Mouse (Mus musculus): ENCODE measurements around the gene Lmnb2. TPM values are rescaled to one million over a fixed set of nuclear protein-coding genes. Genes with fewer than 3 reads are reported as not detected.
A peak's percentile ranks its signal among the peaks of the same experiment; 100 is the strongest.

Lmnb2 gene
- total and polyA plus RNA-seq, 3 experiments = 3.0 to 10.2 (median 4.8) TPM

- peaks cover 34% of the 10 kb centered on the region for H3K4me1 ChIP-seq (ENCODE audit: insufficient read depth, low read depth, low read length)
- H3K9me3 ChIP-seq (replicated peaks) = peaks cover 5% of the 10 kb centered on the region; the same call in 1 of the 2 replicates
- DNase-seq (ENCODE audit: low spot score) = no peak
- no peak for TF ChIP-seq GATA2 (IDR thresholded peaks at IDR 0.05; ENCODE audit: borderline replicate concordance, low read depth, low read length)
- no peak for TF ChIP-seq GATA1 (IDR thresholded peaks at IDR 0.05; ENCODE audit: borderline replicate concordance, low read length)
- no peak for TF ChIP-seq CTCF (IDR thresholded peaks at IDR 0.05; ENCODE audit: low read depth, low read length)
- no peak for TF ChIP-seq POLR2AphosphoS5 (IDR thresholded peaks at IDR 0.05; ENCODE audit: insufficient replicate concordance, low read depth, low read length)
- TF ChIP-seq TAL1 (conservative IDR thresholded peaks at IDR 0.05; ENCODE audit: low read depth, low read length) = no peak
- peaks cover 25% of the 10 kb centered on the region; the same call in 1 of the 2 replicates for H3K27me3 ChIP-seq (ENCODE audit: insufficient read depth, low read length)
- ATAC-seq (ENCODE audit: extremely low read depth, insufficient number of reproducible peaks, low FRiP score, poor library complexity, severe bottlenecking) = no peak
- H3K36me3 ChIP-seq (replicated peaks) = peaks cover 40% of the 10 kb centered on the region
- no peak overlapping the region for H3K4me3 ChIP-seq (ENCODE audit: low read depth, low read length)
These were observed 22.3 kb downstream of the Lmnb2 start for GRCm38 (mm10) chr10:80895697-80896096.

GRCm38 (mm10) chr10:80895100-80895499, 22.9 kb downstream of the Lmnb2 start:
- peaks cover 39% of the 10 kb centered on the region for H3K36me3 ChIP-seq (replicated peaks)
- peaks cover 5% of the 10 kb centered on the region; the same call in 1 of the 2 replicates for H3K9me3 ChIP-seq (replicated peaks)
- TF ChIP-seq GATA2 (IDR thresholded peaks at IDR 0.05; ENCODE audit: borderline replicate concordance, low read depth, low read length) (no peak), GATA1 (IDR thresholded peaks at IDR 0.05; ENCODE audit: borderline replicate concordance, low read length) (no peak), POLR2AphosphoS5 (IDR thresholded peaks at IDR 0.05; ENCODE audit: insufficient replicate concordance, low read depth, low read length) (peak; percentile 24; the same call in 1 of the 2 replicates)
- no peak overlapping the region for H3K4me3 ChIP-seq (ENCODE audit: low read depth, low read length)
- DNase-seq (ENCODE audit: low spot score) (no peak), ATAC-seq (ENCODE audit: extremely low read depth, insufficient number of reproducible peaks, low FRiP score, poor library complexity, severe bottlenecking) (no peak)
- H3K27me3 ChIP-seq (ENCODE audit: insufficient read depth, low read length) = peaks cover 29% of the 10 kb centered on the region
- H3K4me1 ChIP-seq (ENCODE audit: insufficient read depth, low read depth, low read length) = peaks cover 33% of the 10 kb centered on the region

DNA sequence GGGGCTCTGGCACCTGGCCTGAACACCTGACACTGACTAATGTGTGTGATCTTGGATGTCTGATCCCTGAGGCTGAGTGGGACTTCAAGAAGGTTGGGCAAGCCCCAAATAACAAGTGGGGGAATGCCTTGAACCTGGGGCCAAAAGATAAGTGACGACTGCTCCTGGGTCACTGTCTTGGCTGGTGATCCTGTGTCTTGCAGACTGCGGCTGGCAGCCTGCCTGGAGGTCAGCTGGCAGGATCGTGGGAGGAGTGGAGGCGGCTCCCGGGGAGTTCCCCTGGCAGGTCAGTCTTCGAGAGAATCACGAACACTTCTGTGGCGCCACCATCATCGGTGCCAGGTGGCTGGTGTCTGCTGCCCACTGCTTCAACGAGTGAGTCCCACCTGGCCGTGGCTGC, 30.9 kb downstream of the Lmnb2 start:
- no peak for TF ChIP-seq GATA2 (IDR thresholded peaks at IDR 0.05; ENCODE audit: borderline replicate concordance, low read depth, low read length)
- no peak for TF ChIP-seq CTCF (IDR thresholded peaks at IDR 0.05; ENCODE audit: low read depth, low read length)
- no peak for TF ChIP-seq POLR2AphosphoS5 (IDR thresholded peaks at IDR 0.05; ENCODE audit: insufficient replicate concordance, low read depth, low read length)
- TF ChIP-seq GATA1 (IDR thresholded peaks at IDR 0.05; ENCODE audit: borderline replicate concordance, low read length) = no peak
- no peak for TF ChIP-seq TAL1 (conservative IDR thresholded peaks at IDR 0.05; ENCODE audit: low read depth, low read length)
- no peak for DNase-seq (ENCODE audit: low spot score)
- H3K9me3 ChIP-seq (replicated peaks) = peaks cover 3% of the 10 kb centered on the region; the same call in 1 of the 2 replicates
- ATAC-seq (ENCODE audit: extremely low read depth, insufficient number of reproducible peaks, low FRiP score, poor library complexity, severe bottlenecking) = no peak
- H3K4me3 ChIP-seq (ENCODE audit: low read depth, low read length) = no peak overlapping the region
- no peaks in the 10 kb centered on the region for H3K36me3 ChIP-seq (replicated peaks)
- peaks cover 65% of the 10 kb centered on the region for H3K27me3 ChIP-seq (ENCODE audit: insufficient read depth, low read length)
- peaks cover 8% of the 10 kb centered on the region for H3K4me1 ChIP-seq (ENCODE audit: insufficient read depth, low read depth, low read length)

DNA sequence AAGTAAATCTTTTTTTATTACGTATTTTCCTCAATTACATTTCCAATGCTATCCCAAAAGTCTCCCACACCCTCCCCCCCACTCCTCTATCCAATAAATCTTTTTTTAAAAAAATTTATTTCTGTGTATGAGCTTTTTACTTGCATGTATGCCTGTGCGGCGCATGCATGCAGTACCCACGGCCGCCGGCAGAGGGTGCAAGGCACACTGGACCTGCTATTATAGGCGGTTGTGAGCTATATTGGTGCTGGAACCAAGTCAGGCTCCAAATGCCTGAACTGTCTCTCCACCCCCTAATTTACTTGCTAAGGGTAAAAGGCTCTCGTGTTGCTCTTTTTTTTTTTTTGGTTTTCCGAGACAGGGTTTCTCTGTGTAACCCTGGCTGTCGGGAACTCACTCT, 36.7 kb downstream of the Lmnb2 start:
- peaks cover 34% of the 10 kb centered on the region for H3K4me1 ChIP-seq (ENCODE audit: insufficient read depth, low read depth, low read length)
- H3K9me3 ChIP-seq (replicated peaks) = no peaks in the 10 kb centered on the region
- ATAC-seq (ENCODE audit: extremely low read depth, insufficient number of reproducible peaks, low FRiP score, poor library complexity, severe bottlenecking) (no peak), DNase-seq (ENCODE audit: low spot score) (no peak)
- peaks cover 49% of the 10 kb centered on the region for H3K27me3 ChIP-seq (ENCODE audit: insufficient read depth, low read length)
- H3K36me3 ChIP-seq (replicated peaks) = no peaks in the 10 kb centered on the region
- TF ChIP-seq TAL1 (conservative IDR thresholded peaks at IDR 0.05; ENCODE audit: low read depth, low read length) (no peak), CTCF (IDR thresholded peaks at IDR 0.05; ENCODE audit: low read depth, low read length) (peak; percentile 88)
- H3K4me3 ChIP-seq (ENCODE audit: low read depth, low read length) = no peak overlapping the region

DNA sequence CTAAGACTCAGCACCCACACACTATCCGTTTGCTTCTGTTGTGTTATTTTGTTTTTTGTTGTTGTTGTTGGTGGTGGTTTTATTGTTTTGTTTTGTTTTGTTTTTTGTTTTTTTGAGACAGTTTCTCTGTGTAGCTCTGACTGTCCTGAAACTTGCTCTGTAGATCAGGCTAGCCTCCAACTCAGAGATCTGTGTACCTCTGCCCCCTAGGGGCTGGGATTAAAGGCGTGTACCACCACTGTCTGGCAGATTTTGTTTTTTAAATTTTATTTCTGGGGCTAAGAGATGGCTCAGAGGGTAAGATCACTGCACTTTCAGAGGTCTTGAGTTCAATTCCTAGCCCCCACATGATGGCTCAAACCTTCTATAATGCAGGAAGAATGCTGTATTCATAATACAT, 37.1 kb downstream of the Lmnb2 start:
- ATAC-seq (ENCODE audit: extremely low read depth, insufficient number of reproducible peaks, low FRiP score, poor library complexity, severe bottlenecking) (no peak), DNase-seq (ENCODE audit: low spot score) (no peak)
- Histone ChIP-seq H3K4me1 (ENCODE audit: insufficient read depth, low read depth, low read length) (peaks cover 38% of the 10 kb centered on the region), H3K4me3 (ENCODE audit: low read depth, low read length) (no peak overlapping the region), H3K27me3 (ENCODE audit: insufficient read depth, low read length) (peaks cover 45% of the 10 kb centered on the region), H3K36me3 (replicated peaks) (no peaks in the 10 kb centered on the region), H3K9me3 (replicated peaks) (no peaks in the 10 kb centered on the region)
- no peak for TF ChIP-seq CTCF (IDR thresholded peaks at IDR 0.05; ENCODE audit: low read depth, low read length)
- TF ChIP-seq GATA2 (IDR thresholded peaks at IDR 0.05; ENCODE audit: borderline replicate concordance, low read depth, low read length) = no peak
- no peak for TF ChIP-seq TAL1 (conservative IDR thresholded peaks at IDR 0.05; ENCODE audit: low read depth, low read length)
- TF ChIP-seq GATA1 (IDR thresholded peaks at IDR 0.05; ENCODE audit: borderline replicate concordance, low read length) = no peak
- no peak for TF ChIP-seq POLR2AphosphoS5 (IDR thresholded peaks at IDR 0.05; ENCODE audit: insufficient replicate concordance, low read depth, low read length)

GRCm38 (mm10) chr10:80880131-80880641, 37.9 kb downstream of the Lmnb2 start:
- peak; percentile 71 for DNase-seq (ENCODE audit: low spot score)
- H3K4me1 ChIP-seq (ENCODE audit: insufficient read depth, low read depth, low read length) = peaks cover 38% of the 10 kb centered on the region

GRCm38 (mm10) chr10:80876594-80876993, 41.5 kb downstream of the Lmnb2 start:
- H3K36me3 ChIP-seq (replicated peaks) = no peaks in the 10 kb centered on the region
- DNase-seq (ENCODE audit: low spot score) (no peak), ATAC-seq (ENCODE audit: extremely low read depth, insufficient number of reproducible peaks, low FRiP score, poor library complexity, severe bottlenecking) (no peak)
- H3K4me1 ChIP-seq (ENCODE audit: insufficient read depth, low read depth, low read length) = peaks cover 45% of the 10 kb centered on the region
- peaks cover 33% of the 10 kb centered on the region for H3K27me3 ChIP-seq (ENCODE audit: insufficient read depth, low read length)
- no peak overlapping the region for H3K4me3 ChIP-seq (ENCODE audit: low read depth, low read length)
- TF ChIP-seq GATA1 (IDR thresholded peaks at IDR 0.05; ENCODE audit: borderline replicate concordance, low read length) (no peak), POLR2AphosphoS5 (IDR thresholded peaks at IDR 0.05; ENCODE audit: insufficient replicate concordance, low read depth, low read length) (no peak), TAL1 (conservative IDR thresholded peaks at IDR 0.05; ENCODE audit: low read depth, low read length) (no peak), CTCF (IDR thresholded peaks at IDR 0.05; ENCODE audit: low read depth, low read length) (no peak), GATA2 (IDR thresholded peaks at IDR 0.05; ENCODE audit: borderline replicate concordance, low read depth, low read length) (no peak)
- H3K9me3 ChIP-seq (replicated peaks) = no peaks in the 10 kb centered on the region

More at GRCm38 (mm10) chr10:80880131-80880641, 37.9 kb downstream of the Lmnb2 start:
- H3K27me3 ChIP-seq (ENCODE audit: insufficient read depth, low read length) = peaks cover 38% of the 10 kb centered on the region
- H3K36me3 ChIP-seq (replicated peaks) = no peaks in the 10 kb centered on the region
- H3K4me3 ChIP-seq (ENCODE audit: low read depth, low read length) = no peak overlapping the region; the same call in 1 of the 2 replicates
- no peaks in the 10 kb centered on the region for H3K9me3 ChIP-seq (replicated peaks)
- ATAC-seq (ENCODE audit: extremely low read depth, insufficient number of reproducible peaks, low FRiP score, poor library complexity, severe bottlenecking) = peak; percentile 43
- TF ChIP-seq CTCF (IDR thresholded peaks at IDR 0.05; ENCODE audit: low read depth, low read length) = peak; percentile 96
- TF ChIP-seq GATA1 (IDR thresholded peaks at IDR 0.05; ENCODE audit: borderline replicate concordance, low read length) = no peak

All from G1E (cell line).